Mouse (Mus musculus): ENCODE measurements at regions not wholly inside any gene's neighbourhood (a gene's known extent, or its start where the extent isn't known, plus 50 kb on each side); places are given as distances from the start of the nearest gene placed in this dataset.
A peak's percentile ranks its signal among the peaks of the same experiment; 100 is the strongest.

DNA sequence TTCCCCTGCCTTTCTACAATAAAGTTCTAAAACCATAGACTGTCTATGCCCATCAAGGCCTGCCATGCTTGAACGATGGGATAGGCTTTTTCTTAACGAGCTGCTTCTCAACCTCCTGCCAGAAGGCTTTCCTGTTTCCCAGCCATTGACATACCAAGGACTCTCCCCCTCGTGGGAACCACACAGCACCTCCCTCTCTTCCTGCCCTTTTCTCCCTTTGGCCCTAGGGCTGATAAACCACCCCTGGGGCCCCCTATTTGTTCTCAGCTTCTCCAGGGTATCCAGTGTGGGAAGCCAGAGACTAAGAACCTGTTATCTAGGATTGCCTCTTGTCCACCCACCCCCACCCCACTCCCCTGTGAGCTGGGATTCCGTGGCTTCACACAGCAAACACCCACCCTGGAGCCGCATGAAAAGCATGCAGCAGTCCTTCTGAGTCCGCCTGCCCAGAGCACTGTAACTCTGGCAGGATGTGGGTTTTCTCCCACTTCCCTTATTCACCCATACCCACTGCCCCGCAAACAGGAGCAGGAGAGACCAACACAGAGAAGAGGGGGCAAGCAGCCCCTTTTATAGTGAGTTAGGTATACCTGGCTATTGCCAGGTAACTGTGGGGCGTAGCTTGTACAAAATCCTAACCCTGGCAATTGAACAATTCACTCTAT is 351.5 kb downstream of the Slc6a15 start:
- Histone ChIP-seq H3K4me2 (no peak overlapping the region), H3K9me3 (no peaks in the 10 kb centered on the region), H3K4me1 (no peaks in the 10 kb centered on the region), H3K4me3 (no peak overlapping the region), H3K27me3 (no peaks in the 10 kb centered on the region), H3K9ac (no peak overlapping the region), H3K36me3 (no peaks in the 10 kb centered on the region), H3K27ac (no peak overlapping the region)
- 55% methylated on average over 8 of the region's 8 CpGs for WGBS
- no peak for ATAC-seq (ENCODE audit: insufficient number of reproducible peaks, low FRiP score, low TSS enrichment, low read depth)

- ATAC-seq (ENCODE audit: insufficient number of reproducible peaks, low FRiP score, low TSS enrichment, low read depth): peak; percentile 65; the same call in 1 of the 2 replicates
- H3K9me3 ChIP-seq: no peaks in the 10 kb centered on the region
- H3K4me1 ChIP-seq: no peaks in the 10 kb centered on the region
- no peak overlapping the region for H3K4me2 ChIP-seq
- H3K4me3 ChIP-seq: no peak overlapping the region
- H3K9ac ChIP-seq: no peak overlapping the region
- no peaks in the 10 kb centered on the region for H3K27me3 ChIP-seq
- H3K27ac ChIP-seq: no peak overlapping the region
- no peaks in the 10 kb centered on the region for H3K36me3 ChIP-seq
Observed at GRCm38 (mm10) chr10:103726680-103727079, 359.1 kb downstream of the Slc6a15 start.

DNA sequence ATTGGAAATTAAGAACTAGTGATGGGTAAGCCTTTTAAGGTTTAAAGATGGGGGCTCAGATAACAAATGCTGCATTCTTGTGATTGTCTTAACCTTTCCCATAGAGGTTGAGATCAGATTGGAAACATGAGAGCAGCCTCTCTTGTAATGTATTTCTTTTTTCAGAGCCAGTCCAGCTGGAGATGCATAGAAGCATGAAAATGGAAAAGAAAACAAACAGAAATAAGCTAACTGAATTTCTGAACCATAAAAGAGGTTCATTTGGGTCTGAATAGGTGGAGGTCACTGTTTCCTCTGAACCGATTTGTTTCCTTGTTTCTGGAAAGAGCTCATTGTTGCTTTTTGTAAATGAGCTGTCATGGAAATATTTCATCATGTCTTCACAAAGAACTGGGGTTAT is 363.9 kb downstream of the Slc6a15 start:
- WGBS: 49% methylated on average over 1 of the region's 1 CpGs
- no peaks in the 10 kb centered on the region for H3K9me3 ChIP-seq

DNA sequence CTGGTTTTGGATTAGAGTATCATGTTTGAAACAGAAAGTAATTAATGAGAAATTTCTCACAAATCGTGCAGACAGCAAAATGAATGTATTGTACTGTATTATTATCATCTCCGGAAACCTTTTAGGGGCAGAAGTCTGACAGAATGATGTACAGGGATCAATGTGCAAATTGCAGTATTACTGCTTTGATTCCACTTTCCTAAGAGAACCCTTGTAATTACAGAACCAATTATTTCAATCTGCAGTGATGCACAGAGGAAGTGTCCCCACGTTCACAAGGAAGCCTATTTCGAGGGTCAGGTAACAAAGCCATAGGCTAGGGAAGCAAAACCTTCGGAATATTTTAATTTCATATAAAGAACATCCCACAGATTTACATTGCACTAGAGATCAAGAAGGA is 364.4 kb downstream of the Slc6a15 start:
- Histone ChIP-seq H3K36me3 (no peaks in the 10 kb centered on the region), H3K4me1 (no peaks in the 10 kb centered on the region), H3K9ac (no peak overlapping the region), H3K27ac (no peak overlapping the region), H3K27me3 (no peaks in the 10 kb centered on the region), H3K9me3 (no peaks in the 10 kb centered on the region), H3K4me3 (no peak overlapping the region), H3K4me2 (no peak overlapping the region)
- ATAC-seq (ENCODE audit: insufficient number of reproducible peaks, low FRiP score, low TSS enrichment, low read depth): no peak
- WGBS: 66% methylated on average over 5 of the region's 5 CpGs

More for the DNA sequence above, 363.9 kb downstream of the Slc6a15 start:
- Histone ChIP-seq H3K27me3 (no peaks in the 10 kb centered on the region), H3K4me1 (no peaks in the 10 kb centered on the region), H3K4me2 (no peak overlapping the region), H3K4me3 (no peak overlapping the region), H3K9ac (no peak overlapping the region), H3K36me3 (no peaks in the 10 kb centered on the region), H3K27ac (no peak overlapping the region)
- no peak for ATAC-seq (ENCODE audit: insufficient number of reproducible peaks, low FRiP score, low TSS enrichment, low read depth)

GRCm38 (mm10) chr10:103780127-103780526 is 362.7 kb upstream of the Gm21293 start:
- Histone ChIP-seq H3K4me1 (no peaks in the 10 kb centered on the region), H3K27ac (no peak overlapping the region), H3K4me3 (no peak overlapping the region), H3K36me3 (no peaks in the 10 kb centered on the region), H3K9me3 (no peaks in the 10 kb centered on the region), H3K9ac (no peak overlapping the region), H3K27me3 (no peaks in the 10 kb centered on the region), H3K4me2 (no peak overlapping the region)
- 55% methylated on average over 1 of the region's 1 CpGs for WGBS
- ATAC-seq (ENCODE audit: insufficient number of reproducible peaks, low FRiP score, low TSS enrichment, low read depth): no peak

- Histone ChIP-seq H3K27me3 (no peaks in the 10 kb centered on the region), H3K4me2 (no peak overlapping the region), H3K27ac (no peak overlapping the region), H3K4me3 (no peak overlapping the region), H3K4me1 (no peaks in the 10 kb centered on the region), H3K36me3 (no peaks in the 10 kb centered on the region), H3K9me3 (no peaks in the 10 kb centered on the region), H3K9ac (no peak overlapping the region)
- no peak for ATAC-seq (ENCODE audit: insufficient number of reproducible peaks, low FRiP score, low TSS enrichment, low read depth)
Observed at GRCm38 (mm10) chr10:103784920-103785319, 357.9 kb upstream of the Gm21293 start.

- Histone ChIP-seq H3K4me3 (no peak overlapping the region), H3K27ac (no peak overlapping the region), H3K27me3 (no peaks in the 10 kb centered on the region), H3K9ac (no peak overlapping the region), H3K9me3 (no peaks in the 10 kb centered on the region), H3K36me3 (no peaks in the 10 kb centered on the region), H3K4me1 (no peaks in the 10 kb centered on the region), H3K4me2 (no peak overlapping the region)
- no peak for ATAC-seq (ENCODE audit: insufficient number of reproducible peaks, low FRiP score, low TSS enrichment, low read depth)
Observed at GRCm38 (mm10) chr10:103829079-103829478, 313.7 kb upstream of the Gm21293 start.

DNA sequence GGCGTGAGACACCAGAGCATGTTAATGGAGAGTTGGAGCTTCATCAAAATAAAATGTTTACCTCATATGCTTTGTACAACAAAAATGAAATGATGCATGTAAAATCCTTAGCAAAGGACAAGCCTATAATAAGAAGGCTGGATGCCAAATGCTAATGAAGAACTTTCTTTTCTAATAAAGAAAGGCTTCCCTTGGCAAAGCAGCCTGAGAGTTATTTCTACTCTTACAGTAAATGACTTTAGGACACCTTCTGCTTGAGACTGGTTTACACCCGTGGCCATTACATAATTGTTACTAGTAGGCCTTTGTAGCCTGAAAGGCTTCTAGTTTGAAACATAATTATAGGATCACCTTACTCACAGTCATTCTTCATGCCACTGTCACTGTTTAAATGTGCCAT is 310.7 kb upstream of the Gm21293 start:
- no peak overlapping the region for H3K4me2 ChIP-seq
- no peak for ATAC-seq (ENCODE audit: insufficient number of reproducible peaks, low FRiP score, low TSS enrichment, low read depth)
- H3K9me3 ChIP-seq: no peaks in the 10 kb centered on the region
- no peaks in the 10 kb centered on the region for H3K27me3 ChIP-seq
- H3K36me3 ChIP-seq: no peaks in the 10 kb centered on the region
- H3K27ac ChIP-seq: no peak overlapping the region
- 57% methylated on average over 2 of the region's 2 CpGs for WGBS
- H3K4me1 ChIP-seq: no peaks in the 10 kb centered on the region
- no peak overlapping the region for H3K9ac ChIP-seq
- no peak overlapping the region for H3K4me3 ChIP-seq

GRCm38 (mm10) chr10:103855211-103855610 is 287.6 kb upstream of the Gm21293 start:
- ATAC-seq (ENCODE audit: insufficient number of reproducible peaks, low FRiP score, low TSS enrichment, low read depth): no peak

GRCm38 (mm10) chr10:103860890-103861289 is 281.9 kb upstream of the Gm21293 start:
- Histone ChIP-seq H3K9ac (no peak overlapping the region), H3K4me2 (no peak overlapping the region), H3K9me3 (no peaks in the 10 kb centered on the region), H3K36me3 (no peaks in the 10 kb centered on the region), H3K27ac (no peak overlapping the region), H3K4me3 (no peak overlapping the region), H3K4me1 (no peaks in the 10 kb centered on the region), H3K27me3 (no peaks in the 10 kb centered on the region)
- ATAC-seq (ENCODE audit: insufficient number of reproducible peaks, low FRiP score, low TSS enrichment, low read depth): no peak
- 100% methylated on average over 1 of the region's 1 CpGs for WGBS

More at GRCm38 (mm10) chr10:103855211-103855610, 287.6 kb upstream of the Gm21293 start:
- Histone ChIP-seq H3K9ac (no peak overlapping the region), H3K27ac (no peak overlapping the region), H3K27me3 (no peaks in the 10 kb centered on the region), H3K9me3 (no peaks in the 10 kb centered on the region), H3K36me3 (no peaks in the 10 kb centered on the region), H3K4me1 (no peaks in the 10 kb centered on the region), H3K4me3 (no peak overlapping the region), H3K4me2 (no peak overlapping the region)
- 67% methylated on average over 1 of the region's 1 CpGs for WGBS

DNA sequence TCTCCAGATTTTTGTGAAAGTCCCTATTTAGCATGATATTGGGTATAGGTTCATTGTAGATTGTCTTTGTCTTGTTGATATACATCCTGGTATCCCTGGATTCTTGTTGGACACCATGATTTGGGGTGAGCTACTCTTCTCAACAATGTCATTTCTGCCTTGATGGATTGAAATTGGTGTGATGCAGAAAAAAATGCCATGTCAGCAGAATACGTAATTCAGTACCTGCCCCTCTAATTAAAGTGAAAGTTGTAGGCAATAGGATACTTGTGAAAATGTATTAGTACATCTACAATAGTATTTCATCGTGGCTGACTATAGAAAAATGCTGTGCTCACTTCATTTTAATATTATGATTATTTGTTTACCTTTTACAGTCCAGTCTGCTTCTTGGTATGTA is 280.7 kb upstream of the Gm21293 start:
- H3K27ac ChIP-seq: no peak overlapping the region
- H3K4me2 ChIP-seq: no peak overlapping the region
- no peak overlapping the region for H3K9ac ChIP-seq
- ATAC-seq (ENCODE audit: insufficient number of reproducible peaks, low FRiP score, low TSS enrichment, low read depth): no peak
- H3K9me3 ChIP-seq: no peaks in the 10 kb centered on the region
- no peaks in the 10 kb centered on the region for H3K27me3 ChIP-seq
- H3K4me3 ChIP-seq: no peak overlapping the region
- H3K4me1 ChIP-seq: no peaks in the 10 kb centered on the region
- no peaks in the 10 kb centered on the region for H3K36me3 ChIP-seq
- 79% methylated on average over 2 of the region's 2 CpGs for WGBS

- H3K36me3 ChIP-seq: no peaks in the 10 kb centered on the region
- H3K9ac ChIP-seq: no peak overlapping the region
- H3K4me1 ChIP-seq: no peaks in the 10 kb centered on the region
- H3K4me3 ChIP-seq: no peak overlapping the region
- 80% methylated on average over 3 of the region's 3 CpGs for WGBS
- H3K27me3 ChIP-seq: no peaks in the 10 kb centered on the region
- no peak for ATAC-seq (ENCODE audit: insufficient number of reproducible peaks, low FRiP score, low TSS enrichment, low read depth)
- no peak overlapping the region for H3K27ac ChIP-seq
- no peaks in the 10 kb centered on the region for H3K9me3 ChIP-seq
- no peak overlapping the region for H3K4me2 ChIP-seq
Observed at GRCm38 (mm10) chr10:103863909-103864308, 278.9 kb upstream of the Gm21293 start.

GRCm38 (mm10) chr10:103910098-103910497 is 232.7 kb upstream of the Gm21293 start:
- Histone ChIP-seq H3K9me3 (no peaks in the 10 kb centered on the region), H3K4me3 (no peak overlapping the region), H3K36me3 (no peaks in the 10 kb centered on the region), H3K9ac (no peak overlapping the region), H3K4me1 (no peaks in the 10 kb centered on the region), H3K27ac (no peak overlapping the region), H3K4me2 (no peak overlapping the region), H3K27me3 (no peaks in the 10 kb centered on the region)
- WGBS: 20% methylated on average over 2 of the region's 2 CpGs
- no peak for ATAC-seq (ENCODE audit: insufficient number of reproducible peaks, low FRiP score, low TSS enrichment, low read depth)

All from limb, embryonic 15.5 days (tissue).